Mouse (Mus musculus) forebrain, embryonic 12.5 days (tissue): ENCODE results near the gene Astn1. TPM values are rescaled to one million over a fixed set of nuclear protein-coding genes. Genes with fewer than 3 reads are reported as not detected.
A peak's percentile ranks its signal among the peaks of the same experiment; 100 is the strongest.

Source experiments
- ATAC-seq: fragments of 200-750 bp; cut with Nextera tagmentation; 2 replicates; pipeline ENCODE4 v1.8.0; 2017; ENCODE audit warnings: moderate TSS enrichment; ENCODE audit not compliant: low FRiP score
- H3K27ac ChIP-seq: fragments of 300-500 bp; sonication (generic); 2 replicates; pipeline ENCODE4 v1.5.1; 2016; ENCODE audit warnings: mild to moderate bottlenecking
- H3K27me3 ChIP-seq: fragments of 300-500 bp; sonication (generic); 2 replicates; pipeline ENCODE4 v1.6.1; 2016; ENCODE audit warnings: mild to moderate bottlenecking
- H3K36me3 ChIP-seq: fragments of 300-500 bp; sonication (generic); replicated peaks from 2 replicates; pipeline ENCODE4 v1.6.1; 2016; ENCODE audit warnings: mild to moderate bottlenecking
- H3K4me1 ChIP-seq: fragments of 300-500 bp; sonication (generic); 2 replicates; pipeline ENCODE4 v1.6.1; 2016
- H3K4me2 ChIP-seq: fragments of 300-500 bp; sonication (generic); 2 replicates; pipeline ENCODE4 v1.6.1; 2016; ENCODE audit warnings: mild to moderate bottlenecking, moderate library complexity
- H3K4me3 ChIP-seq: fragments of 300-500 bp; sonication (generic); replicated peaks from 2 replicates; pipeline ENCODE4 v1.5.1; 2016; ENCODE audit warnings: mild to moderate bottlenecking
- H3K9ac ChIP-seq: fragments of 300-500 bp; sonication (generic); 2 replicates; pipeline ENCODE4 v1.6.1; 2016; ENCODE audit warnings: mild to moderate bottlenecking
- H3K9me3 ChIP-seq: fragments of 300-500 bp; sonication (generic); 2 replicates; pipeline ENCODE4 v1.6.1; 2016
- WGBS: fragments of 180-500 bp; shearing (Covaris S2); methylation state at CpG from one replicate; pipeline ENCODE4 v1.1.7; 2016; 5-methylcytosine and 5-hydroxymethylcytosine counted together
- microRNA counts: library from miRNA; unstranded; fragments of <30 nt; microRNA quantifications from one replicate; lab custom pipeline; 2017
- microRNA-seq: library from miRNA; unstranded; fragments of <30 nt; microRNA quantifications from one replicate; pipeline ENCODE4, GENCODE M21; 2017
- polyA plus RNA-seq: library from polyadenylated mRNA; unstranded; fragments of >200 nt; fragmentation: Nextera tagmentation; extraction: Ambion mirVana; gene quantifications from 2 replicates; pipeline ENCODE4 v1.2.1, GENCODE M21; 2016

Gene Astn1
- polyA plus RNA-seq, 1 experiment from 2014 or later, result 26.0 TPM

DNA sequence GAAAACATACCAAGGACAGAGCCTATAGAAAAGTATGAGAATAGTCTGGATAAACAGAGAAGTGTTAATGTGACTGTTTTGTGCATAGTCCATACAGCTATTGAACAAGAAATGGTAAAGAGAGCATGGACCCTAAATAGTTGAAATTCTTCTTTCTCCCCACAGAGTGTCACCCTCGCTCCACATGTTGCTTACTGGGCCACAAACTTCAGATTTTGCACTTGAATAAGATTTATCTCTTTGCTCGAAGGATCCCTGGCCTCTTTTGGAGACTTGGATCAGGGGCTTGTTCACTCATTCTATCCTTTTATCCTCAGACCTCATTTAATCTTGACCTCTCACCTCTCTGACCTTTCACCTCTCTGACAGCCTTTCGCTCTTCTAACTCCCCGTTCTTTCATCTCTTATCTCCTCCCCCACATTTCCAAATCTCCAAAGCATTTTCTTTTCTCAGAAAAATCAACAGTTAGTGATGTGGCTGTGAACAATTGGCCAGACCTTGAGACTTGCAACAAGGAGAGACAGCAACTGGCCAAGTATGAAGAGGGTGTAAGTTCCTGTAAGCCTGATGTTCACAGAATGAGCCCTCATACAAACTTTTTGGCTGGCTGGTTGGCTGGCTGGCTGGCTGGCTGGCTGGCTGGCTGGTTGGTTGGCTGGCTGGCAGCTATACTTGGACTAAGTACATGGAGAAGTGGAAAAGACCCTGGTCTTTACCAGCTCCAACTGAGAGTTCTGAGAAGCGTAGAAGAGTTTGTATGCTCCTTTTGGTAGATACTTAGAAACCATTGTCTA lies 351.4 kb downstream of the Astn1 start:
- no peaks in the 10 kb centered on the region for H3K27me3 ChIP-seq
- H3K27ac ChIP-seq, result no peak overlapping the region
- H3K4me1 ChIP-seq, result no peaks in the 10 kb centered on the region
- no peak overlapping the region for H3K9ac ChIP-seq
- ATAC-seq, result no peak
- WGBS, result 42% methylated on average over 5 of the region's 5 CpGs
- no peak overlapping the region for H3K4me2 ChIP-seq
- no peaks in the 10 kb centered on the region for H3K9me3 ChIP-seq
- no peaks in the 10 kb centered on the region for H3K36me3 ChIP-seq
- no peak overlapping the region for H3K4me3 ChIP-seq

DNA sequence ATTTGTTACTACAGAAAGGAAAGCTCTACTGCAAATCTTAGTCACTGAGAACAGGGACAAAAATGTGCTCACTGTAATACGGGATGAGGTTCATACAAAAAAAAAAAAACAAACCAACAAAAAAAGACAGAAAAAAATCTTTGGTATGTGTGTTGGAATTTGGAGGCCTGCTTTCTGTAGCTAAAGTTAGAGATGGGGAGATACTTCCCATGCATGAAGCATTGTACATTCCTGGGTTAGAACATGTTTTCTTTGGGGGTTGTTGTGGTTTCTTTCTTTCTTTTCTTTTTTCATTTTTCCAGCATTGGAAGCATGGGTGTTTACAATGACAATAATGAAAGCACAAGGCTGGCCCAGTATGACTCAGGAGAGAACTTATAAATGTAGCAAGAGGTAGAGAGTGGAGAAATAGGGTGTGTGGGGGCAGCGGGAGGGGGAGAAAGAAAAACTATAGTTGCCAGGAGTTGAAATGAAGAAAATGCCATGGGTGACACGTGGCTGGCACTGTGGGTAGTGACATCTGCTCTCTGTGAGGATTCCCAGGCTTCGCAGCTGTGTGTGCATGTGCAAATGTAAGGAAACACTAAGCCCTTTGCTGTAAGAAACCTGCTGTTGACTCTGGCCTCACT lies 370.9 kb downstream of the Astn1 start:
- no peak for ATAC-seq
- WGBS, result 73% methylated on average over 4 of the region's 4 CpGs
- Histone ChIP-seq H3K27ac (no peak overlapping the region), H3K9me3 (no peaks in the 10 kb centered on the region), H3K9ac (no peak overlapping the region), H3K27me3 (no peaks in the 10 kb centered on the region), H3K4me2 (no peak overlapping the region), H3K36me3 (no peaks in the 10 kb centered on the region), H3K4me1 (no peaks in the 10 kb centered on the region), H3K4me3 (no peak overlapping the region)

DNA sequence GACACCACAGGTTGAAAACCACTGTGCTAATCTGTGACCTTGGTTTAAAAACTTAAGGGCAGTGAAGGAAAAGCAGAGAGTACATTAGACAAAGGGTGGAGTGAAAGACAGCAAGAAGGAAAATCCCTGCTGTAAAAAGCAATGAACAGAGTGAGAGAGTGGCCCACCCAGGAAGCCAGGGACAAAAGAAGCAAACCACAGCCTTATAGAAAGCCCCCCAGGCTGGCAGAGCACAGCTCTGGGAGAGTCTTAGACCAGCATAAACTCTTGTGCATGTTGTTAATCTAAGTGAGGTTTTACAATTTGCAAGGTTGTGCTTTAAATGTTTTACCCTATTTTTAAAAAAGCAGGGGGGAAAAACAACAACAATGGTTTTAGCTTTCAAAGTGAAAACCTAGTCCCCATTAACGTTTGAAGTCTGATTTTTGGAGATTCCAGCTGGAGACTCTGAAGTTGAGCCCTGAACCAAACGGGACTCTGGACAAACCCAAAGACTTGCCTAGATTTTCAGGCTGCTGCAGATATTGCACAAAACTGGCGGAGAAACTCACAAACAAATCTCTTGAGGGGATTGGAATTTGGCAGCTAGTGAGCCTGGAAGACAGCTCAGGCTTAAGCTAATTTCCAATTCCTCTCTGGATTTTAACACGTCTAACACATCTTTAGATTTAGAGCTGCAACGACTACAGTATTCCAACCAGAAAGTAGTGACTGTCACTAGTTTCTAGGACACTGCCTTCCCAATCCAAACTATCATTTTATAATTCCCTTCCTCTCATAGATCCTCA lies 377.3 kb downstream of the Astn1 start:
- H3K4me1 ChIP-seq, result peaks cover 8% of the 10 kb centered on the region
- no peak overlapping the region for H3K27ac ChIP-seq
- H3K36me3 ChIP-seq, result no peaks in the 10 kb centered on the region
- H3K4me3 ChIP-seq, result no peak overlapping the region
- 35% methylated on average over 5 of the region's 5 CpGs for WGBS
- H3K27me3 ChIP-seq, result no peaks in the 10 kb centered on the region
- no peaks in the 10 kb centered on the region for H3K9me3 ChIP-seq
- H3K9ac ChIP-seq, result no peak overlapping the region
- no peak overlapping the region for H3K4me2 ChIP-seq
- no peak for ATAC-seq

DNA sequence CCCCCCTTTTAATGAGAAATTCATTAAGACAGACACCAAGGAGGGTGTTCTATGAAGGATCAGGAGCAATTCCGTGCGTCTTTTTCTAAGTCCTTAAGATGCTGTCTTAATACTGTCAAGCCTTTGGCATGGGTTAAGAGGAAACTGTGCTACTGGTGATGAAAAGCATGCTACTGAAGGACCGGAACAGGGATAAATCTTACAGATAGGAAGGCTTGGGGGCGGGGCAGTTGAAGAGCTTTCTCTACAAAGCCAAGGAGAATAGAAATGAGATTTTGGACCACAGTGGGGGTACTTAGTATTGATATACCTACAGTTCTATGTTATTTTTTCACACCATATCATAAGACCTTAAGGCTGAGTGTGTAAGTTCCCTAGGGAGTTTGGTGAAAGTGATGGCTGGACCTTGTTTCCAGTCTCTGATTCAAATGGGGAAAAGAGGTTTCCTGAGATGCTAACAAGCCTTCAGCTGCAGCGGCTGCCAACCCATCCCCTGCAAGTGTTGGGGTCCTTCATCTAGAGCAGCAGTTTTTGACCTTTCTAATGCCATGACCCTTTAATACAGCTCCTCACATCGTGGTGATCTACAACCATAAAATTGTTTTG lies 378.2 kb downstream of the Astn1 start:
- H3K27me3 ChIP-seq, result no peaks in the 10 kb centered on the region
- WGBS, result 82% methylated on average over 6 of the region's 6 CpGs
- no peaks in the 10 kb centered on the region for H3K9me3 ChIP-seq
- no peak for ATAC-seq
- no peak overlapping the region for H3K9ac ChIP-seq
- H3K4me2 ChIP-seq, result no peak overlapping the region
- H3K4me1 ChIP-seq, result peaks cover 8% of the 10 kb centered on the region
- H3K27ac ChIP-seq, result no peak overlapping the region
- no peak overlapping the region for H3K4me3 ChIP-seq
- H3K36me3 ChIP-seq, result no peaks in the 10 kb centered on the region

- ATAC-seq, result no peak
- H3K27ac ChIP-seq, result no peak overlapping the region
- WGBS, result 93% methylated on average over 5 of the region's 5 CpGs
These were observed 378.9 kb downstream of the Astn1 start for GRCm38 (mm10) chr1:158740949-158741348.

More at GRCm38 (mm10) chr1:158740949-158741348, 378.9 kb downstream of the Astn1 start:
- H3K4me1 ChIP-seq, result peaks cover 8% of the 10 kb centered on the region
- H3K4me3 ChIP-seq, result no peak overlapping the region
- no peaks in the 10 kb centered on the region for H3K9me3 ChIP-seq
- H3K9ac ChIP-seq, result no peak overlapping the region
- no peak overlapping the region for H3K4me2 ChIP-seq
- no peaks in the 10 kb centered on the region for H3K36me3 ChIP-seq
- H3K27me3 ChIP-seq, result no peaks in the 10 kb centered on the region

MicroRNAs within 50 kb of the gene (microRNA counts, 519-probe panel; counts per million panel counts)
- microRNA mmu-miR-488 (lab: Ali Mortazavi, UCI), result 3,384 counts per million, percentile 31 among the panel's probes with 10 or more counts

Small RNA genes within 50 kb of the gene (microRNA-seq; reads per million reads assigned to microRNA genes)
- 159 reads per million, percentile 54 among the genes with 10 or more reads in this experiment for gene Mir488

Other genes starting within 250 kb of the Astn1 start
- 14.8 and 15.2 TPM in 2 replicates for gene Brinp2, start 5.9 kb upstream of the Astn1 start, polyA plus RNA-seq